Mouse (Mus musculus) midbrain, embryonic 16.5 days (tissue): Measurements from ENCODE around the gene Mmp9. TPM values are rescaled to one million over a fixed set of nuclear protein-coding genes. Genes with fewer than 3 reads are reported as not detected.
A peak's percentile ranks its signal among the peaks of the same experiment; 100 is the strongest.

Experiments
- ATAC-seq: fragments of 200-750 bp; cut with Nextera tagmentation; 2 replicates; pipeline ENCODE4 v1.8.0; 2017; ENCODE audit warnings: moderate TSS enrichment
- H3K27ac ChIP-seq: fragments of 300-500 bp; sonication (generic); 2 replicates; pipeline ENCODE4 v1.5.1; 2014; ENCODE audit warnings: mild to moderate bottlenecking, low read length, mixed read lengths
- H3K27me3 ChIP-seq: fragments of 300-500 bp; sonication (generic); 2 replicates; pipeline ENCODE4 v1.6.1; 2014; ENCODE audit warnings: low read depth, low read length, mixed read lengths; ENCODE audit not compliant: control insufficient read depth, insufficient read depth
- H3K36me3 ChIP-seq: fragments of 300-500 bp; sonication (generic); 2 replicates; pipeline ENCODE4 v1.6.1; 2014; ENCODE audit warnings: mild to moderate bottlenecking, low read length, moderate library complexity, mixed read lengths; ENCODE audit not compliant: control insufficient read depth, insufficient read depth
- H3K4me1 ChIP-seq: fragments of 300-500 bp; sonication (generic); 2 replicates; pipeline ENCODE4 v1.6.1; 2014; ENCODE audit warnings: mild to moderate bottlenecking, low read length, mixed read lengths; ENCODE audit not compliant: control insufficient read depth, insufficient read depth
- H3K4me2 ChIP-seq: fragments of 300-500 bp; sonication (generic); 2 replicates; pipeline ENCODE4 v1.6.1; 2014; ENCODE audit warnings: mild to moderate bottlenecking, low read length, mixed read lengths
- H3K4me3 ChIP-seq: fragments of 300-500 bp; sonication (generic); 2 replicates; pipeline ENCODE4 v1.5.1; 2014; ENCODE audit warnings: low read depth, mild to moderate bottlenecking, low read length, moderate library complexity, mixed read lengths
- H3K9ac ChIP-seq: fragments of 300-500 bp; sonication (generic); 2 replicates; pipeline ENCODE4 v1.6.1; 2014; ENCODE audit warnings: low read depth, low read length, mixed read lengths
- H3K9me3 ChIP-seq: fragments of 300-500 bp; sonication (generic); replicated peaks from 2 replicates; pipeline ENCODE4 v1.6.1; 2014; ENCODE audit warnings: mild to moderate bottlenecking, low read length, mixed read lengths; ENCODE audit not compliant: control insufficient read depth, poor library complexity, severe bottlenecking
- WGBS: fragments of 180-500 bp; shearing (Covaris S2); extraction: QIAGEN DNeasy Blood & Tissue Kit; methylation state at CpG from one replicate; pipeline ENCODE4 v1.1.7; 2014; 5-methylcytosine and 5-hydroxymethylcytosine counted together
- polyA plus RNA-seq: library from polyadenylated mRNA; unstranded; fragments of >200 nt; fragmentation: Nextera tagmentation; extraction: Ambion mirVana; gene quantifications from 2 replicates; pipeline ENCODE4 v1.2.1, GENCODE M21; 2015

The Mmp9 gene
- polyA plus RNA-seq, 1 experiment from 2014 or later, result 26.7 TPM

DNA sequence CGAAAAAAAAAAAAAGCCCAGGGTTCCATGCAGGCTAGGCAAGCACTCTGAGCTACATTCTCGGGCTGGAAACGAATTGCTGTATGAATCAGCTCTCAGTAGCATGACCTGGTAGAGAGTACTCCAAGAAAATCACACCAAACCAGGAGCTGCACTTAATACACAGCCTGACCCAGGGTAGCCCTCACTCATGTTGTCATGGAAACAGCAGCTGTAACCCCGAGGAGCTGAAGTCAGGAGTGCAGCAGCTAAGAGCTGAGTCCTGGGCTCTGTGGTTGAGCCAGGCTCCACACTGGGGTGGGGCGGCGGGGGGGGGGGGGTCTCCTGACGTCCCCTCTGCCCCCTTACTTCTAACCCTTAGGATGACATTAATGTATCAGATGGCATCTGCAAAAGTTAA, 18.6 kb upstream of the Mmp9 start:
- Histone ChIP-seq H3K4me1 (peaks cover 7% of the 10 kb centered on the region), H3K36me3 (no peaks in the 10 kb centered on the region), H3K9me3 (no peaks in the 10 kb centered on the region), H3K4me3 (no peak overlapping the region), H3K9ac (no peak overlapping the region), H3K27ac (no peak overlapping the region), H3K27me3 (no peaks in the 10 kb centered on the region), H3K4me2 (no peak overlapping the region)
- 58% methylated on average over 7 of the region's 7 CpGs for WGBS
- 0 out of 2 replicates have a peak, but pooled peaks have one; percentile 43 for ATAC-seq

DNA sequence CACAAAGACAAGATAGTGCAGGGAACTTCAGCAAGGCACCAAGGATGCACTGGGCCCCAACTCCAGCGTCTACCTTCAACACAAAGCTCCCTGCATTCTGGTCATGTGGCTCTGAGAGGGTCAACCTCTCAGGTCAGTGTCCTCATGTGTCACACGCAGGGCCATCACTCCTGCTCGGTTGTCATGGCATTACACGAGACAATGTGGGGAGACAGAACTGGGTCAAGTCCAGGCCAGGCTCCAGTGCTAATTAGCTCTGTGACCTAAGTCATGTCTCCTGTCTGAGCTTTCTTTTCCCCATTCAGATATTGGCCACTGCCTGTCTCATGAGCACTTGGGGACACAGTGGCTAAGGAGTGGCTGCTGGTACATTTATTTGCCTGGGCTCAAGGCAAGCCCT, 17.3 kb upstream of the Mmp9 start:
- Histone ChIP-seq H3K36me3 (no peaks in the 10 kb centered on the region), H3K4me1 (peaks cover 7% of the 10 kb centered on the region), H3K27ac (no peak overlapping the region), H3K27me3 (no peaks in the 10 kb centered on the region), H3K9me3 (no peaks in the 10 kb centered on the region), H3K9ac (no peak overlapping the region), H3K4me2 (no peak overlapping the region), H3K4me3 (no peak overlapping the region)
- 50% methylated on average over 4 of the region's 4 CpGs for whole genome bisulfite sequencing
- ATAC-seq, result no peak

DNA sequence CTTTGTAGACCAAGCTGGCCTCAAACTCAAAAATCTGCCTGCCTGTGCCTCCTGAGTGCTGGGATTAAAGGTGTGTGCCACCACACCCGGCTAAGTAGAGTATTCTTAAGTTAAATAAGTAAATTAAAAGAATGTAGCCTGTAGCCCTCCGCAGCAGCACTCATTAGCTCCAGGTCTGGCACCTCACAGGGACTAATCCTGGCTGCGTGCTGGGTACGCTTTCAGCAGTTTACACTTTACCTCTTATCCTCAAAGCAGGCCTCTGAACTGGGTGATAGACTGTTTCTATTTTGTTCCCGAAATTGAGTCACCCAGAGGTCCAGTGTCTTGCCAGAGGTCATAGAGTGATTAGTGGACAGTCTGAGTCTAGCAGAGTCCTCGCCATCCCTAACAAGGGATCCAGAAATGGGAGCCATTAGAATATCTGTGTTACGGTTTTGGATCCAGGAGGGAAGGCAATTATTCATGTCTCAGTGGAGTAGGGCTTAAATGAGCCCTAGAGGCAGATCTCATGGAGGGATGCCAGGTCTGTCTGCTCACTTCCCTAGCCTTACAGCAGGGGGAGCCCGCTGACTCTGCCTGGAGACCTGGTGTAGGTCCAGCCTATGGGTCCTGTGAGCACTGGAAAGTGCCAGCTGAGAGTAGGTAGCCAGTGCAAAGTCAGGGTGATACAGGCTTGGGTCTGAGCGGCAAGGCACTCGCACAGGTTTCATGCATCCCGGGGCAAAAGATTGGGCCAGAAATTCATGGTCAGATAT, 16.3 kb upstream of the Mmp9 start:
- Histone ChIP-seq H3K4me1 (peaks cover 7% of the 10 kb centered on the region), H3K36me3 (no peaks in the 10 kb centered on the region), H3K9ac (no peak overlapping the region), H3K27ac (no peak overlapping the region), H3K4me3 (no peak overlapping the region), H3K9me3 (no peaks in the 10 kb centered on the region), H3K4me2 (no peak overlapping the region), H3K27me3 (no peaks in the 10 kb centered on the region)
- peak; percentile 62; the same call in 1 of the 2 replicates for ATAC-seq
- WGBS, result 37% methylated on average over 11 of the region's 11 CpGs

DNA sequence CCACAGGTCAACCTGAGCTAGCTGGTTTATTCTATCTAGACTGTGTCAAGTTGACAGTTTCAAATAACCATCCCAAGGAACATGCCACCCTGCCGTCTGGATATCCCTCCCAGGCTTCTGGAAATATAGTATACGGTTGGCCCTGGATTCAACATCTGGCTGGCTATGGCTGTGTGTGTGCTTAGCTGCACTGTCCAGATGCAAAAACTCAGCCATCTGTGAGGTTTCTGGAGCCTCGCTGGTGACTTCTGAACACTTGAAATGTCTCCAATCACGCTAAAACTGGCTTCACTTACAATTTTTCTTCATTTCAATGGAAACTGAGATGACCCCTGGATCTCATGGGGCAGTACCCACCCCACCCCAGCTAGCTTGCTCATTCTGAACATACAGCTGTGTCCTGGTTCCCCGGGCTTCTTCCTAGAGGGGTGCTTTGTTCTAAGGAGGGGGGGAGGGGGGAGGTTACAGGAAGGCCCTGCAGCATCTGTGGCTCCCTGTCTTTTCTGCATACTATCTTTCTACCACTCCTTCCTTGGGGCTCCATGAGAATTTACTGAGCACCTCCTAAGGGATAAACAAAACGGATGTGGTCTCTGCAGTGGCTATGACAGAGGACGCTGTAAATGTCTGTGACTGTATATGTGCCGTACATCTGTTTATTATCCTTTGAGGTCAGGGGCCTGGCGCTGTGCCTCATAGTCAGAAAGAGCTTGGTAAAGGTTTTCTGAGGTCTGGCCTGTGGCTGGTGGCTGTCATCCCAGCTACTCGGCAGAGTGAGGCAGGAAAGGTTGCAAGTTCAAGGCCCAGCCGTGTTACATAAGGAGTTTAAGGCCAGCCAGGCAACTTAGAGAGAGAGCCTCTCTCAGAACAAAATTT, 9.6 kb upstream of the Mmp9 start:
- Histone ChIP-seq H3K9me3 (no peaks in the 10 kb centered on the region), H3K4me3 (no peak overlapping the region), H3K36me3 (no peaks in the 10 kb centered on the region), H3K27ac (no peak overlapping the region), H3K27me3 (no peaks in the 10 kb centered on the region; the same call in 1 of the 2 replicates), H3K4me2 (no peak overlapping the region), H3K9ac (no peak overlapping the region), H3K4me1 (no peaks in the 10 kb centered on the region)
- no peak for ATAC-seq
- WGBS, result 64% methylated on average over 11 of the region's 11 CpGs

DNA sequence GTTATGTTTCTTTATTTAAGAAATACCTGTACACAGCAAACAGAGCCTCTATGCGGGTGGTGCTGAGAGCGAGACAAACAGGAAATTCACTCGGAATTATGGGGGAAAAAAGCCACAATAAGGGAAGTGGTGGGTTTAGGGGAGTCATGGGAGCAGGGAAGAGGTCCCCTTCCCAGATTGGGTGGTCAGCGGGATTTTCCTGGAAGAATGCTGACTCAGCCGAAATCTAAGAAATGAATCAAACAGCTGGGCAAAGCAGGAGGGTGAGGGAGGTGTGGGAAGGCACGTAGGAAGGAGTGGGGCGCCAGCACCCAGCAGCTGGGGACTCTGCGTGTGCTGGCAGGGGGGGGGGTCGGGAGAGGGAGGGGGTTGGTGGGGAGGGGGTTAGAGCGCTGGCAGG, 7.0 kb upstream of the Mmp9 start:
- Histone ChIP-seq H3K9ac (no peak overlapping the region), H3K4me3 (no peak overlapping the region), H3K4me2 (no peak overlapping the region), H3K4me1 (peaks cover 4% of the 10 kb centered on the region; the same call in 1 of the 2 replicates), H3K27ac (no peak overlapping the region), H3K36me3 (no peaks in the 10 kb centered on the region), H3K9me3 (no peaks in the 10 kb centered on the region), H3K27me3 (no peaks in the 10 kb centered on the region; the same call in 1 of the 2 replicates)
- no peak for ATAC-seq
- WGBS, result 40% methylated on average over 7 of the region's 10 CpGs

DNA sequence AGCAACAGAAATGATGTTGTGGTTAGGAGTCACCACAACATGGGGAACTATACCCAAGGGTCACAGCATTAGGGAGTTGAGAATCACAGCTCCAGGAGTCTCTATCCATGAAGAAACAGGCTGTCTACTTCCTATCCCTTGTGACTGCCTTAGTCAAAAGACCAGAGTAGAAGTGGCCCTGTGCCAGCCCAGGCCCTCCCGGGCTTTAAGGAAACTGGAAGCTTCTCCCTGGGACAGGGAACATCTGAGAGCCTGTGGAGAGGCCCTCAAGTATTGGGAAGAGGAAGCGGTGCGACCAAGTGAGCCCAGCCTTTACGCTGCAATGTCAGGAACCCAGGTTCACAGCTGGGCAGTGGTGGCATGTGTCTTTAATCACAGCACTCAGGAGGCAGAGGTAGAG, 4.6 kb upstream of the Mmp9 start:
- H3K4me2 ChIP-seq, result no peak overlapping the region
- no peak for ATAC-seq
- no peak overlapping the region for H3K4me3 ChIP-seq
- no peaks in the 10 kb centered on the region; the same call in 1 of the 2 replicates for H3K27me3 ChIP-seq
- 90% methylated on average over 4 of the region's 4 CpGs for WGBS
- H3K9me3 ChIP-seq, result no peaks in the 10 kb centered on the region
- no peaks in the 10 kb centered on the region for H3K36me3 ChIP-seq
- H3K27ac ChIP-seq, result no peak overlapping the region
- peaks cover 17% of the 10 kb centered on the region for H3K4me1 ChIP-seq
- H3K9ac ChIP-seq, result no peak overlapping the region

DNA sequence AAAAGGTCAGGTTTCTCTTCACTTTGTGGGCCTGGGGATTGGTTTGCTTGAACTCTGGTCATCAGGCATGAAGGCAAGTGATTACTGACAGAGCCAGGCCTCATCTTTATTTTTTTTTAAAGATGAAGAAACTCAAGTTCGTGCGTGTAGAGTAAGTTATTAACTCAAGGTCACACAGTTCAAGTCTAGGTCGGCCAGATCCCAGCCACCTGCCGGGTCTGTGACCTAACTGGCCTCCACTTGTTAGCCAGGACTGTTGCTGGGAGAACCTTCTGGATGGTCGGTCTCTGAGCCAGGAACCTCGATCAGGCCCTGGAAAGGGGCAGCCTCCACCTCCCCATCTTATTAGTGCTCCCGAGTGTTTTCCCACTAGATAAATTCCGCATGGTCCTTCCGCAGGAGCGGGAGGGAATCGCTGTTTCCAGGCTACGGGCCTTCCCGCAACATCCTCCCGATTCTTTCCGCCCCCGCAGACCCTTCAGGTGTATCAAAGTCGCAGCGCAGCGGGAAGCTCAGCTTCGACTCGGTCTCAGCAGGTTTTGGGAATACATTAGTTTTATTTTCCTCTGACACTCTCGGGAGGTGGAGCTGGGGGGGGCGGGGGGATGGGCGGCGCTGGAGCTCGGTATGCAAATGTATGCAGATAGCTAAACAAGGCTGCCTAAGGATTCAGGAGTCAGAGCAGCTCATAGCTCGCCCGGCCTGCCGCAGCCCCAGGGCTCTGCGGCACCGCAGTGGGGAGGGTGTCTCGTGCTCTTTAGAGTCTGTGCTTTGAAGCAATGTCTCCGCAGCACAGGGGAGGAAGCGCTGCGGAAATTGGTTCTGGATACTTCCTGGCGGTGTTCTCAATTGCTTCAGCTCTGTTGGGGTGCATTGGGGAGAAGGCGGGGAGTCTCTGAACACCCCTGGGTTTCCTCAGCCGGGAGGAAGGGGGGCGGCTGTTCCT, 2.2 kb upstream of the Mmp9 start:
- peaks cover 17% of the 10 kb centered on the region for H3K4me1 ChIP-seq
- ATAC-seq, result peak; percentile 94
- peak overlapping the region; percentile 37 for H3K9ac ChIP-seq
- peak overlapping the region; percentile 37 for H3K4me3 ChIP-seq
- peak overlapping the region; percentile 68 for H3K4me2 ChIP-seq
- H3K36me3 ChIP-seq, result no peaks in the 10 kb centered on the region
- H3K9me3 ChIP-seq, result no peaks in the 10 kb centered on the region
- 3% methylated on average over 39 of the region's 39 CpGs for WGBS
- H3K27me3 ChIP-seq, result no peaks in the 10 kb centered on the region; the same call in 1 of the 2 replicates
- H3K27ac ChIP-seq, result peak overlapping the region; percentile 69

DNA sequence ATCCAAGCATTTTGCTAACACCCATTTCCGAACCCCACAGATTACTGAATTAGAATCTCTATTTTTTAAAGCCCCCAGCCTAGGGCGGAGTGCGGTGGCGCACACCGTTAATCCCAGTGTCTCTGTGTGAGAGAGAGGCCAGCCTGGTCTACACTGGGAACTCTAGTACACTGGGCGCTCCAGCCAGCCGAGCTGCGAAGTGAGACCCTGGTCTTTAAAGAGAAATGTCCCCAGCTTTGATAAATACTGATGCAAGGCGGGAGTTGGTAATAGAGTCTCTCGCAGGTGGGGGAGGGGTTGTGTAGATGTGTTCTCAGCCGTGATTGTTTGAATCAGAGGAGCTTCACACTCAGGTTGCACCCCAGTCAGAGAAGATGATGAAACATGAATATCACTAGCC, 1.5 kb upstream of the Mmp9 start:
- Histone ChIP-seq H3K4me3 (peak overlapping the region; percentile 37), H3K9me3 (no peaks in the 10 kb centered on the region), H3K9ac (peak overlapping the region; percentile 37), H3K36me3 (no peaks in the 10 kb centered on the region), H3K4me2 (peak overlapping the region; percentile 68), H3K27ac (peak overlapping the region; percentile 69), H3K27me3 (no peaks in the 10 kb centered on the region; the same call in 1 of the 2 replicates), H3K4me1 (peaks cover 17% of the 10 kb centered on the region)
- WGBS, result 2% methylated on average over 11 of the region's 11 CpGs
- peak; percentile 80 for ATAC-seq
